Mouse (Mus musculus): ENCODE data around the gene Galc. TPM values are rescaled to one million over a fixed set of nuclear protein-coding genes. Genes with fewer than 3 reads are reported as not detected.
"Not testable (repeated sequence)": the region's sequence is repeated elsewhere in the genome, so short reads cannot be mapped to it uniquely, and the experiment has no call there.

Galc gene
- total and polyA plus RNA-seq, 2 experiments from 2014 or later, result 11.1 to 11.7 TPM

- no peaks in the 10 kb centered on the region for H3K9me3 ChIP-seq (ENCODE audit: low read length)
- no peak overlapping the region for H3K4me2 ChIP-seq (ENCODE audit: low read depth, low read length, poor library complexity, severe bottlenecking)
- H3K9ac ChIP-seq (replicated peaks; ENCODE audit: low read length, poor library complexity, severe bottlenecking), result no peak overlapping the region
- no peaks in the 10 kb centered on the region for H3K4me1 ChIP-seq (ENCODE audit: insufficient read depth, low read length)
- no peak for TF ChIP-seq CTCF (IDR thresholded peaks at IDR 0.05)
- no peak for DNase-seq (ENCODE audit: low spot score)
- no peaks in the 10 kb centered on the region for H3K27me3 ChIP-seq (ENCODE audit: insufficient read depth, low read length)
- no peak overlapping the region for H3K4me3 ChIP-seq (ENCODE audit: low read depth, low read length)
- no peak overlapping the region for H3K27ac ChIP-seq (ENCODE audit: low read depth, low read length)
- no peak for ATAC-seq (ENCODE audit: low FRiP score)
- 86% methylated on average over 4 of the region's 4 CpGs for WGBS
- H3K36me3 ChIP-seq (ENCODE audit: insufficient read depth, low read length), result peaks cover 6% of the 10 kb centered on the region; the same call in 1 of the 2 replicates
Measured at GRCm38 (mm10) chr12:98246835-98247234, 12.4 kb downstream of the Galc start.

GRCm38 (mm10) chr12:98244865-98245264 lies 14.4 kb downstream of the Galc start:
- WGBS, result 92% methylated on average over 5 of the region's 5 CpGs
- Histone ChIP-seq H3K36me3 (ENCODE audit: insufficient read depth, low read length) (0 out of 2 replicates have a peak, but pooled peaks cover 1% of the 10 kb centered on the region), H3K9ac (replicated peaks; ENCODE audit: low read length, poor library complexity, severe bottlenecking) (no peak overlapping the region), H3K4me3 (ENCODE audit: low read depth, low read length) (no peak overlapping the region), H3K9me3 (ENCODE audit: low read length) (no peaks in the 10 kb centered on the region), H3K27ac (ENCODE audit: low read depth, low read length) (no peak overlapping the region), H3K4me1 (ENCODE audit: insufficient read depth, low read length) (no peaks in the 10 kb centered on the region), H3K27me3 (ENCODE audit: insufficient read depth, low read length) (no peaks in the 10 kb centered on the region), H3K4me2 (ENCODE audit: low read depth, low read length, poor library complexity, severe bottlenecking) (no peak overlapping the region)
- no peak for DNase-seq (ENCODE audit: low spot score)
- no peak for ATAC-seq (ENCODE audit: low FRiP score)
- no peak for TF ChIP-seq CTCF (IDR thresholded peaks at IDR 0.05)

GRCm38 (mm10) chr12:98244161-98244560 lies 15.1 kb downstream of the Galc start:
- Histone ChIP-seq H3K9ac (replicated peaks; ENCODE audit: low read length, poor library complexity, severe bottlenecking) (no peak overlapping the region), H3K4me3 (ENCODE audit: low read depth, low read length) (no peak overlapping the region), H3K4me2 (ENCODE audit: low read depth, low read length, poor library complexity, severe bottlenecking) (no peak overlapping the region), H3K36me3 (ENCODE audit: insufficient read depth, low read length) (0 out of 2 replicates have a peak, but pooled peaks cover 2% of the 10 kb centered on the region), H3K4me1 (ENCODE audit: insufficient read depth, low read length) (no peaks in the 10 kb centered on the region), H3K27ac (ENCODE audit: low read depth, low read length) (no peak overlapping the region), H3K27me3 (ENCODE audit: insufficient read depth, low read length) (no peaks in the 10 kb centered on the region), H3K9me3 (ENCODE audit: low read length) (no peaks in the 10 kb centered on the region)
- WGBS, result 96% methylated on average over 4 of the region's 4 CpGs
- DNase-seq (ENCODE audit: low spot score) (no peak), ATAC-seq (ENCODE audit: low FRiP score) (no peak)
- TF ChIP-seq CTCF (IDR thresholded peaks at IDR 0.05), result no peak

- not testable (repeated sequence) for H3K36me3 ChIP-seq (ENCODE audit: insufficient read depth, low read length); H3K9me3 ChIP-seq (ENCODE audit: low read length); DNase-seq (ENCODE audit: low spot score); H3K4me2 ChIP-seq (ENCODE audit: low read depth, low read length, poor library complexity, severe bottlenecking); H3K27me3 ChIP-seq (ENCODE audit: insufficient read depth, low read length); H3K9ac ChIP-seq (replicated peaks; ENCODE audit: low read length, poor library complexity, severe bottlenecking); H3K27ac ChIP-seq (ENCODE audit: low read depth, low read length); H3K4me3 ChIP-seq (ENCODE audit: low read depth, low read length); ATAC-seq (ENCODE audit: low FRiP score); H3K4me1 ChIP-seq (ENCODE audit: insufficient read depth, low read length)
- WGBS, result 83% methylated on average over 6 of the region's 6 CpGs
Measured at GRCm38 (mm10) chr12:98238478-98238877, 20.8 kb downstream of the Galc start.

- TF ChIP-seq CTCF (IDR thresholded peaks at IDR 0.05), result no peak
- no peak for DNase-seq (ENCODE audit: low spot score)
- Histone ChIP-seq H3K9me3 (ENCODE audit: low read length) (no peaks in the 10 kb centered on the region), H3K9ac (replicated peaks; ENCODE audit: low read length, poor library complexity, severe bottlenecking) (no peak overlapping the region), H3K4me1 (ENCODE audit: insufficient read depth, low read length) (no peaks in the 10 kb centered on the region), H3K36me3 (ENCODE audit: insufficient read depth, low read length) (peaks cover 4% of the 10 kb centered on the region), H3K4me3 (ENCODE audit: low read depth, low read length) (no peak overlapping the region), H3K27ac (ENCODE audit: low read depth, low read length) (no peak overlapping the region), H3K27me3 (ENCODE audit: insufficient read depth, low read length) (no peaks in the 10 kb centered on the region), H3K4me2 (ENCODE audit: low read depth, low read length, poor library complexity, severe bottlenecking) (no peak overlapping the region)
- WGBS, result 99% methylated on average over 2 of the region's 2 CpGs
- ATAC-seq (ENCODE audit: low FRiP score), result no peak
Measured at GRCm38 (mm10) chr12:98227037-98227436, 32.2 kb downstream of the Galc start.

GRCm38 (mm10) chr12:98223286-98223685 lies 36.0 kb downstream of the Galc start:
- H3K4me2 ChIP-seq (ENCODE audit: low read depth, low read length, poor library complexity, severe bottlenecking), result no peak overlapping the region
- H3K9ac ChIP-seq (replicated peaks; ENCODE audit: low read length, poor library complexity, severe bottlenecking), result no peak overlapping the region
- no peak overlapping the region for H3K4me3 ChIP-seq (ENCODE audit: low read depth, low read length)
- no peaks in the 10 kb centered on the region for H3K4me1 ChIP-seq (ENCODE audit: insufficient read depth, low read length)
- no peak for TF ChIP-seq CTCF (IDR thresholded peaks at IDR 0.05)
- H3K9me3 ChIP-seq (ENCODE audit: low read length), result no peaks in the 10 kb centered on the region
- DNase-seq (ENCODE audit: low spot score) (no peak), ATAC-seq (ENCODE audit: low FRiP score) (no peak)
- no peaks in the 10 kb centered on the region for H3K27me3 ChIP-seq (ENCODE audit: insufficient read depth, low read length)
- no peak overlapping the region for H3K27ac ChIP-seq (ENCODE audit: low read depth, low read length)
- peaks cover 4% of the 10 kb centered on the region for H3K36me3 ChIP-seq (ENCODE audit: insufficient read depth, low read length)
- 94% methylated on average over 5 of the region's 5 CpGs for WGBS
